Mouse (Mus musculus): Measurements from ENCODE around the gene Atg4c. TPM values are rescaled to one million over a fixed set of nuclear protein-coding genes. Genes with fewer than 3 reads are reported as not detected.

The Atg4c gene
- polyA plus RNA-seq, 1 experiment from 2014 or later = 18.5 TPM

GRCm38 (mm10) chr4:99193214-99193613 is 520 bp upstream of the Atg4c start:
- no peaks in the 10 kb centered on the region for H3K27me3 ChIP-seq
- no peak overlapping the region for H3K9ac ChIP-seq
- no peak for ATAC-seq (ENCODE audit: low FRiP score, low read depth)
- H3K36me3 ChIP-seq = no peaks in the 10 kb centered on the region
- 40% methylated on average over 6 of the region's 6 CpGs for WGBS
- peak overlapping the region; percentile 65 for H3K4me2 ChIP-seq (replicated peaks)
- peak overlapping the region; percentile 71 for H3K4me3 ChIP-seq
- H3K9me3 ChIP-seq = no peaks in the 10 kb centered on the region
- H3K4me1 ChIP-seq = peaks cover 9% of the 10 kb centered on the region; the same call in 1 of the 2 replicates
- H3K27ac ChIP-seq = no peak overlapping the region

DNA sequence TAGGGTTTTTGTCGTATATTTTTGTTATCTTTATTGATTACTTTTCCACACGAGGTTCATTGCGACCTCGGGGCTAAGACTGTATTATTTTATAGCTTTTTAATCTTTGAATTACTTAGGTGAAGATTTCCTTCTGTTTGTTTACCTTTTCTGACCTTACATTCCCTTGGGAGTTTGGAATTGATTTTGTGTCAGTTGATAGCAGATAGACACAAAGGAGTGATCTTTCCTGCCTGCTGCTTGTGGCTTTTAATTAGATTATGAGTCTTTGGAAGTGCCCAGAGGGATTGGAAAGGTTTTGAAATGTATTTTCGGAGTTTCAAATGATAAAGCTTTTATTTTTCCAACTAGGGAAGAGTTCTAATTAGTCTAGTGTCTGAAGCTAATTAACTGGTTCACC is 1.1 kb downstream of the Atg4c start:
- Histone ChIP-seq H3K4me3 (peak overlapping the region; percentile 71), H3K4me1 (peaks cover 9% of the 10 kb centered on the region; the same call in 1 of the 2 replicates), H3K27ac (no peak overlapping the region), H3K4me2 (replicated peaks) (peak overlapping the region; percentile 65), H3K9ac (peak overlapping the region; percentile 88), H3K27me3 (no peaks in the 10 kb centered on the region), H3K36me3 (no peaks in the 10 kb centered on the region), H3K9me3 (no peaks in the 10 kb centered on the region)
- WGBS = 34% methylated on average over 5 of the region's 5 CpGs
- no peak for ATAC-seq (ENCODE audit: low FRiP score, low read depth)

DNA sequence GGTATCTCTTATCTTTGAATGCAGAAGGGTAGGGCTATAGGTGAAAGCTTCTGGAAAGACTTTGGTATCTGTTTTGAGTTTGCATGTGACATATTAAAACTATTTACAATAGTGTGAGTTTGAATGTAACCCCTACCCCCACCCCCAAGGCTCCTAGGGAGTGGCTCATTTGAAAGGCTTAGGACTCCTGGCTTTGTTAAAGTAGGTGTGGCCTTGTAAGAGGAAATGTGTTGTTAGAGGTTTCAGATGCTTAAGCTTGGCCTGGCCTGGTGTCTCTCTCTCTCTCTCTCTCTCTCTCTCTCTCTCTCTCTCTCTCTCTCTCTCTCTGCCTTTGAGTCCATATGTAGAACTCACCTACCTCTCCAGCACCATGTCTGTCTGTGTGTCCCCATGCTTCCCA is 5.0 kb downstream of the Atg4c start:
- H3K27me3 ChIP-seq = no peaks in the 10 kb centered on the region
- H3K4me3 ChIP-seq = no peak overlapping the region
- H3K9me3 ChIP-seq = no peaks in the 10 kb centered on the region
- H3K36me3 ChIP-seq = no peaks in the 10 kb centered on the region
- ATAC-seq (ENCODE audit: low FRiP score, low read depth) = no peak
- H3K9ac ChIP-seq = no peak overlapping the region
- H3K4me2 ChIP-seq (replicated peaks) = no peak overlapping the region
- no peaks in the 10 kb centered on the region for H3K4me1 ChIP-seq
- no peak overlapping the region for H3K27ac ChIP-seq

DNA sequence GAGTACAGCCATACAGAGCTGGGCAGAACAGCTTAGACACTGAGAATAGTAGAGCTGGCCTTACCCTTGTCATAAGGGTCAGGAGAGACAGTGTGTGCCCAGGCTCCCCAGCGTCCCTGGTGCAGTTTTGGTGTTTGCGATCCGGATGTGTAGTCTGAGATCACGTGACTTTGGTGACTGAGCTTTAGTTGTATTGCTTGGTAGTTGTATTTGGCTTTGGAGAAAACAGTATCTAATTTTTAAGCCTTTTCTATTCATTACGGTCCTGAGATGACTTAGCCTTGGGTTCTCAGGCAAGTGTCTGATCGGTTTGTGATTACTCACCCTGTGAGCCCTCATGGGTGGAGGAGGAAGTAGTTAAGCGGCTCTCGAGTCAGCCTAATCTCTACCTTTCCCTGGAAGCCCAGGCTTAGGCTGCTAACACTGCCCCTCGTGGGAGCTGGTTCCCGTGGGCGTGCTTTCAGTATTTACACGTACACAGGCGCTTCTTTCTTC is 6.1 kb downstream of the Atg4c start:
- H3K9me3 ChIP-seq = no peaks in the 10 kb centered on the region
- 74% methylated on average over 13 of the region's 13 CpGs for WGBS
- H3K4me2 ChIP-seq (replicated peaks) = no peak overlapping the region
- no peak overlapping the region for H3K27ac ChIP-seq
- H3K4me3 ChIP-seq = no peak overlapping the region
- no peak overlapping the region for H3K9ac ChIP-seq
- H3K36me3 ChIP-seq = no peaks in the 10 kb centered on the region
- ATAC-seq (ENCODE audit: low FRiP score, low read depth) = no peak
- no peaks in the 10 kb centered on the region for H3K4me1 ChIP-seq
- no peaks in the 10 kb centered on the region for H3K27me3 ChIP-seq

DNA sequence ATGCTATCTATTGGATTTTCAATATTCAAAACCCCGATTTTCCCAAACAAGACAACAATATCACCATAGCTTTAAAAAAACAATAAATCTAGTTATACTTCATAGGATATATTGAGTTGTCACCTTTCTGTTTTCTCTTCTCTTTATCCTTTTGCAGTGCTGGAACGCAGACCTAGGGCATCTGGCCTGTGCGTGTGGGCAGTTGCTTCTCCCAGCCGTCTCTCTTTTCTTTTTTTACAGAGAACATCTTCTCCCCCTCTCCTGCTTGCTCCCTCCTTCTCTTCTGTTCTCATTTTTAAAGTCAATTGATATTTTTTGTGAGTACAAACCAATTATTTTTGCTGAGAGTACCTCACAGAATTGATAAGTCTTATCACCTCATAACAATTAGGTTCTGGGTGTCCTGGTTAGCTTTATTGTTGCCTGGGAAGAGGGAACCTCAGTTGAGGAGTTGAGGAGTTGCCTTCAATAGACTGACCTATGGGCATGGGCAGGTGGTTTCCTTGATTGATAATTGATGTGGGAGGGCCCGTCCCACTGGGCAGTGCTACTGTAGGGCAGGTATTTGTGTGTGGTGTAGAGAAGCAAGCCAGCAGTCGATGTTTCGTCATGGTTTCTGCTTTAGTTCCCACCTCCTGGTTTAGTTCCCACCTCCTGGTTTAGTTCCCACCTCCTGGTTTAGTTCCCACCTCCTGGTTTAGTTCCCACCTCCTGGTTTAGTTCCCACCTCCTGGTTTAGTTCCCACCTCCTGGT is 6.8 kb downstream of the Atg4c start:
- no peak for ATAC-seq (ENCODE audit: low FRiP score, low read depth)
- H3K36me3 ChIP-seq = no peaks in the 10 kb centered on the region
- no peaks in the 10 kb centered on the region for H3K27me3 ChIP-seq
- 91% methylated on average over 7 of the region's 7 CpGs for WGBS
- no peaks in the 10 kb centered on the region for H3K4me1 ChIP-seq
- H3K9me3 ChIP-seq = no peaks in the 10 kb centered on the region
- no peak overlapping the region for H3K27ac ChIP-seq
- H3K4me2 ChIP-seq (replicated peaks) = no peak overlapping the region
- H3K4me3 ChIP-seq = no peak overlapping the region
- H3K9ac ChIP-seq = no peak overlapping the region

DNA sequence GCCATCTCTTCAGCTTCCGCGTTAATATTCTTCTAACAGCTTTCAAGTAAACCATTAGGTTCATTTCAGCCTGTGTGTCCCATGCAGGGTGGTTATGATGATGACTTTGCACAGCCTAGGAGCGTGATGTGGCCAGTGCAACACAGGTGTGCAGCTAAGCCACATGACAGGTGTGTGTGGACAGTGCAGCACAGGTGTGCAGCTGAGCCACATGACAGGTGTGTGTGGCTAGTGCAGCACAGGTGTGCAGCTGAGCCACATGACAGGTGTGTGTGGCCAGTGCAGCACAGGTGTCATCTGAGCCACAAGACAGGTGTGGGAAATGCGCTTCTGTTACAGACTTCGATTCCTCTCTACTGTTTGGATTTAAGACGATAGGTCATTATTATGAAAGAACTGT is 12.0 kb downstream of the Atg4c start:
- Histone ChIP-seq H3K27ac (no peak overlapping the region), H3K4me2 (replicated peaks) (no peak overlapping the region), H3K4me1 (no peaks in the 10 kb centered on the region), H3K27me3 (no peaks in the 10 kb centered on the region), H3K36me3 (no peaks in the 10 kb centered on the region), H3K9me3 (no peaks in the 10 kb centered on the region), H3K4me3 (no peak overlapping the region), H3K9ac (no peak overlapping the region)
- no peak for ATAC-seq (ENCODE audit: low FRiP score, low read depth)
- WGBS = 89% methylated on average over 6 of the region's 6 CpGs

DNA sequence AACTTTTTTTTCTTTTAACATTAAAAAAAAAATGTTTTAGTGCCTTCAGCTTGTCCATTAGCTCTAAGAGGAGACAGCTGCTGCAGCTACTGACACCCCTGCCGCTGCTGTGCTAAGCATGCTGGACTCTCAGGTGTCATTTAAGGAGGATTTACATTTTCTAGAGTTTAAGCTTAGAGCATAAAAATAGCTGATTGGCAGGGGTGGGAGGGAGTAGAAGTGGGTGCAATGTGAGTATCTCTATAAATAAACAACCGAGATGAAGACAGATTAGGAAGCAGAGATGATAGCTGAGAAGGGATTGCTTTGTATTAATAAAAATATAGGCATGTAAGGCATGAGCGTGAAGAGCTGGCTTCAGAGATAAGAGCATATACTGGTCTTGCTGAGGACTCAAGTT is 12.6 kb downstream of the Atg4c start:
- Histone ChIP-seq H3K27ac (no peak overlapping the region), H3K9ac (no peak overlapping the region), H3K4me1 (no peaks in the 10 kb centered on the region), H3K36me3 (no peaks in the 10 kb centered on the region), H3K4me2 (replicated peaks) (no peak overlapping the region), H3K4me3 (no peak overlapping the region), H3K27me3 (no peaks in the 10 kb centered on the region), H3K9me3 (no peaks in the 10 kb centered on the region)
- WGBS = 61% methylated on average over 3 of the region's 3 CpGs
- ATAC-seq (ENCODE audit: low FRiP score, low read depth) = no peak

- H3K36me3 ChIP-seq = peaks cover 16% of the 10 kb centered on the region
- H3K9me3 ChIP-seq = no peaks in the 10 kb centered on the region
- no peak overlapping the region for H3K4me3 ChIP-seq
- ATAC-seq (ENCODE audit: low FRiP score, low read depth) = no peak
- WGBS = 89% methylated on average over 9 of the region's 9 CpGs
- no peak overlapping the region for H3K4me2 ChIP-seq (replicated peaks)
- no peaks in the 10 kb centered on the region for H3K4me1 ChIP-seq
- no peak overlapping the region for H3K9ac ChIP-seq
- H3K27ac ChIP-seq = no peak overlapping the region
- no peaks in the 10 kb centered on the region for H3K27me3 ChIP-seq
These were observed 16.4 kb downstream of the Atg4c start for GRCm38 (mm10) chr4:99210087-99210486.

DNA sequence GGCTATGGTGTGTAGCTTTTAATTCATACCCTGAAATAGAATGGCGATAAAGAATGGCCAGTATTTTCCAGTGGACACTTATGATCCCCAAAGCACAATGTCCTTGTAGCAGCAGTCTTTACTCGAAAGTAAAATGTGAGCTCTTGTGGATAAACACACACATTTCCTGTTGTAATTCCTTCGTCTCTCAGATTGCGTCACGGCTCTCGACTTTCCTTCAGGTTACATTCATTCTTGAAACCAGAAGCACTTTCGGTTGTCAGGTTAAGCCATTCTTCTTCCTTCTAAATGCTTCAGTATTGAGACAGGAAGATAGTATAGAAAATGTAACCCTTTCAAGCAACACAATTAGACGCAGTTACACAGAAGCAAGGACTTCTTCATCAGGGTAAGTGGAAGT is 17.9 kb downstream of the Atg4c start:
- no peak overlapping the region for H3K4me2 ChIP-seq (replicated peaks)
- no peaks in the 10 kb centered on the region for H3K27me3 ChIP-seq
- no peak overlapping the region for H3K4me3 ChIP-seq
- peaks cover 24% of the 10 kb centered on the region for H3K36me3 ChIP-seq
- ATAC-seq (ENCODE audit: low FRiP score, low read depth) = no peak
- H3K27ac ChIP-seq = no peak overlapping the region
- no peaks in the 10 kb centered on the region for H3K4me1 ChIP-seq
- H3K9ac ChIP-seq = no peak overlapping the region
- 77% methylated on average over 8 of the region's 8 CpGs for WGBS
- H3K9me3 ChIP-seq = no peaks in the 10 kb centered on the region

- H3K4me3 ChIP-seq = no peak overlapping the region
- H3K27me3 ChIP-seq = no peaks in the 10 kb centered on the region
- H3K9ac ChIP-seq = no peak overlapping the region
- 75% methylated on average over 4 of the region's 4 CpGs for WGBS
- H3K36me3 ChIP-seq = peaks cover 27% of the 10 kb centered on the region
- no peak overlapping the region for H3K4me2 ChIP-seq (replicated peaks)
- no peaks in the 10 kb centered on the region for H3K9me3 ChIP-seq
- H3K27ac ChIP-seq = no peak overlapping the region
- ATAC-seq (ENCODE audit: low FRiP score, low read depth) = no peak
- H3K4me1 ChIP-seq = no peaks in the 10 kb centered on the region
These were observed 19.4 kb downstream of the Atg4c start for GRCm38 (mm10) chr4:99213123-99213522.

DNA sequence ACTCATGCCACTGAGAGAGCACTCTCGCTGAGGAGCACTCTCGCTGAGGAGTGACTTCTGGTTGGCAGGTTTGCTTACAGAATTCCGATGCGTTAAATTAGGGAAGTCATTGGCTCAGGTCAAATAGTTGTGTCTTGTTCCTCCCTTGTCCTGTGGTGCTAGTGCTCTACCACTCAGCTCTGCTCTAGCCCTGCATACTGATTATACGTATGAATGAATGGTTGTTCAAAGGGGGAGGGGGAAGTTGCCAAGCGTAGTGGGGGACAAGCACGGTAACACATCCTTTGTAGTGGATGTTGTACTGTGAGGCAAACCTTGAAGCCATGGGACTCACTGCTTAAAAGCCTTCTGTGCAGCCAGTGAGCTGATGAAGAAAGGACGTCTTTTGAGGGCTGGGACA is 28.5 kb downstream of the Atg4c start:
- H3K4me2 ChIP-seq (replicated peaks) = no peak overlapping the region
- H3K9me3 ChIP-seq = no peaks in the 10 kb centered on the region
- 87% methylated on average over 8 of the region's 8 CpGs for WGBS

GRCm38 (mm10) chr4:99224790-99225189 is 31.1 kb downstream of the Atg4c start:
- Histone ChIP-seq H3K27me3 (no peaks in the 10 kb centered on the region), H3K4me2 (replicated peaks) (no peak overlapping the region), H3K27ac (no peak overlapping the region), H3K4me3 (no peak overlapping the region), H3K9ac (no peak overlapping the region), H3K9me3 (no peaks in the 10 kb centered on the region), H3K4me1 (no peaks in the 10 kb centered on the region), H3K36me3 (peaks cover 46% of the 10 kb centered on the region)
- ATAC-seq (ENCODE audit: low FRiP score, low read depth) = no peak
- 85% methylated on average over 2 of the region's 2 CpGs for WGBS

More for the DNA sequence above, 28.5 kb downstream of the Atg4c start:
- Histone ChIP-seq H3K27ac (no peak overlapping the region), H3K27me3 (no peaks in the 10 kb centered on the region), H3K4me3 (no peak overlapping the region), H3K9ac (no peak overlapping the region), H3K4me1 (no peaks in the 10 kb centered on the region), H3K36me3 (peaks cover 44% of the 10 kb centered on the region)
- no peak for ATAC-seq (ENCODE audit: low FRiP score, low read depth)

DNA sequence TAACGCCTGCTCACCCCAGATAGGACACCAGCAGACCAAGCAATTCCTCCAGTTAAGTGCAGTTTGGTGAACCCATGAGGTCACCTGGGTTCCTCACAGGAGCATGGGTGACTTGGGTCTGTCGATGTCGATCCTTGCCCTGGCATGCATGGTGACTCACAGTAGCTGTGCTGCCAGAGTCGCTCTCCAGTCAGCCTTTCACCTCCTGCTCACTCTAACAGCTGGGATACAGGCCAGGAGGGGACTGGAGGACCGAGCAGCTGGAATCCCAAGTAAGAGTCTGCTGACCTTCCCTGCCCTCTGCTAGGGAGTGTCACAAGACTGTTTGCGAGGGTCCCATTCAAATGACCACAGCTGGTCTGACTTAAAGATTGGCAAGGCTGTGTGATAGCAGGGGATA is 33.5 kb downstream of the Atg4c start:
- no peaks in the 10 kb centered on the region for H3K9me3 ChIP-seq
- ATAC-seq (ENCODE audit: low FRiP score, low read depth) = no peak
- WGBS = 70% methylated on average over 6 of the region's 6 CpGs
- no peak overlapping the region for H3K27ac ChIP-seq
- H3K9ac ChIP-seq = no peak overlapping the region
- no peak overlapping the region for H3K4me2 ChIP-seq (replicated peaks)
- H3K4me3 ChIP-seq = no peak overlapping the region
- H3K4me1 ChIP-seq = no peaks in the 10 kb centered on the region
- H3K36me3 ChIP-seq = peaks cover 38% of the 10 kb centered on the region
- no peaks in the 10 kb centered on the region for H3K27me3 ChIP-seq
